Mouse (Mus musculus): Measurements from ENCODE around the gene Sumf1.

GRCm38 (mm10) chr6:108164935-108165334 is 20.4 kb downstream of the Sumf1 start:
- TF ChIP-seq CTCF (IDR thresholded peaks at IDR 0.05; ENCODE audit: borderline replicate concordance, insufficient read depth, low read length): no peak
- TF ChIP-seq POLR2A (IDR thresholded peaks at IDR 0.05; ENCODE audit: low read depth, low read length): no peak

Data from embryonic fibroblast, embryonic 13.5 days (primary cell).